Mouse (Mus musculus): ENCODE data around the gene Gatb. TPM values are rescaled to one million over a fixed set of nuclear protein-coding genes. Genes with fewer than 3 reads are reported as not detected.

Gatb gene
- polyA plus RNA-seq, 1 experiment, result 60.3 TPM

GRCm38 (mm10) chr3:85582726-85583125, 8.8 kb downstream of the Gatb start:
- H3K27ac ChIP-seq (replicated peaks; ENCODE audit: low read depth, low read length), result no peak overlapping the region

GRCm38 (mm10) chr3:85583194-85583593, 9.3 kb downstream of the Gatb start:
- Histone ChIP-seq H3K27ac (replicated peaks; ENCODE audit: low read depth, low read length) (no peak overlapping the region), H3K4me3 (ENCODE audit: insufficient read depth, low read depth, low read length) (no peak overlapping the region), H3K4me1 (ENCODE audit: control insufficient read depth, insufficient read depth, insufficient read length, low read length) (no peaks in the 10 kb centered on the region)

More at GRCm38 (mm10) chr3:85582726-85583125, 8.8 kb downstream of the Gatb start:
- Histone ChIP-seq H3K4me1 (ENCODE audit: control insufficient read depth, insufficient read depth, insufficient read length, low read length) (no peaks in the 10 kb centered on the region), H3K4me3 (ENCODE audit: insufficient read depth, low read depth, low read length) (no peak overlapping the region)

- Histone ChIP-seq H3K4me3 (ENCODE audit: insufficient read depth, low read depth, low read length) (no peak overlapping the region), H3K27ac (replicated peaks; ENCODE audit: low read depth, low read length) (no peak overlapping the region), H3K4me1 (ENCODE audit: control insufficient read depth, insufficient read depth, insufficient read length, low read length) (no peaks in the 10 kb centered on the region)
Observed at GRCm38 (mm10) chr3:85584966-85585365, 11.0 kb downstream of the Gatb start.

GRCm38 (mm10) chr3:85588701-85589100, 14.8 kb downstream of the Gatb start:
- H3K4me3 ChIP-seq (ENCODE audit: insufficient read depth, low read depth, low read length), result no peak overlapping the region
- no peaks in the 10 kb centered on the region for H3K4me1 ChIP-seq (ENCODE audit: control insufficient read depth, insufficient read depth, insufficient read length, low read length)
- no peak overlapping the region for H3K27ac ChIP-seq (replicated peaks; ENCODE audit: low read depth, low read length)

GRCm38 (mm10) chr3:85590090-85590754, 16.3 kb downstream of the Gatb start:
- no peak overlapping the region for H3K27ac ChIP-seq (replicated peaks; ENCODE audit: low read depth, low read length)
- H3K4me3 ChIP-seq (ENCODE audit: insufficient read depth, low read depth, low read length), result no peak overlapping the region
- no peaks in the 10 kb centered on the region for H3K4me1 ChIP-seq (ENCODE audit: control insufficient read depth, insufficient read depth, insufficient read length, low read length)

- H3K27ac ChIP-seq (replicated peaks; ENCODE audit: low read depth, low read length), result no peak overlapping the region
- no peaks in the 10 kb centered on the region for H3K4me1 ChIP-seq (ENCODE audit: control insufficient read depth, insufficient read depth, insufficient read length, low read length)
Observed at GRCm38 (mm10) chr3:85592067-85592466, 18.1 kb downstream of the Gatb start.

GRCm38 (mm10) chr3:85592640-85593252, 18.8 kb downstream of the Gatb start:
- Histone ChIP-seq H3K4me3 (ENCODE audit: insufficient read depth, low read depth, low read length) (no peak overlapping the region), H3K4me1 (ENCODE audit: control insufficient read depth, insufficient read depth, insufficient read length, low read length) (no peaks in the 10 kb centered on the region), H3K27ac (replicated peaks; ENCODE audit: low read depth, low read length) (no peak overlapping the region)

More at GRCm38 (mm10) chr3:85592067-85592466, 18.1 kb downstream of the Gatb start:
- H3K4me3 ChIP-seq (ENCODE audit: insufficient read depth, low read depth, low read length), result no peak overlapping the region

GRCm38 (mm10) chr3:85594452-85594851, 20.5 kb downstream of the Gatb start:
- no peak overlapping the region for H3K27ac ChIP-seq (replicated peaks; ENCODE audit: low read depth, low read length)
- H3K4me1 ChIP-seq (ENCODE audit: control insufficient read depth, insufficient read depth, insufficient read length, low read length), result no peaks in the 10 kb centered on the region

GRCm38 (mm10) chr3:85599526-85599925, 25.6 kb downstream of the Gatb start:
- H3K4me1 ChIP-seq (ENCODE audit: control insufficient read depth, insufficient read depth, insufficient read length, low read length), result no peaks in the 10 kb centered on the region
- no peak overlapping the region for H3K27ac ChIP-seq (replicated peaks; ENCODE audit: low read depth, low read length)
- H3K4me3 ChIP-seq (ENCODE audit: insufficient read depth, low read depth, low read length), result no peak overlapping the region

More at GRCm38 (mm10) chr3:85594452-85594851, 20.5 kb downstream of the Gatb start:
- H3K4me3 ChIP-seq (ENCODE audit: insufficient read depth, low read depth, low read length), result no peak overlapping the region

GRCm38 (mm10) chr3:85601841-85602305, 28.0 kb downstream of the Gatb start:
- H3K4me3 ChIP-seq (ENCODE audit: insufficient read depth, low read depth, low read length), result no peak overlapping the region
- H3K27ac ChIP-seq (replicated peaks; ENCODE audit: low read depth, low read length), result no peak overlapping the region
- H3K4me1 ChIP-seq (ENCODE audit: control insufficient read depth, insufficient read depth, insufficient read length, low read length), result no peaks in the 10 kb centered on the region

GRCm38 (mm10) chr3:85603811-85604210, 29.9 kb downstream of the Gatb start:
- H3K4me3 ChIP-seq (ENCODE audit: insufficient read depth, low read depth, low read length), result no peak overlapping the region

GRCm38 (mm10) chr3:85606912-85607311, 33.0 kb downstream of the Gatb start:
- Histone ChIP-seq H3K4me3 (ENCODE audit: insufficient read depth, low read depth, low read length) (no peak overlapping the region), H3K4me1 (ENCODE audit: control insufficient read depth, insufficient read depth, insufficient read length, low read length) (no peaks in the 10 kb centered on the region), H3K27ac (replicated peaks; ENCODE audit: low read depth, low read length) (no peak overlapping the region)

More at GRCm38 (mm10) chr3:85603811-85604210, 29.9 kb downstream of the Gatb start:
- Histone ChIP-seq H3K4me1 (ENCODE audit: control insufficient read depth, insufficient read depth, insufficient read length, low read length) (no peaks in the 10 kb centered on the region), H3K27ac (replicated peaks; ENCODE audit: low read depth, low read length) (no peak overlapping the region)

GRCm38 (mm10) chr3:85607753-85608152, 33.8 kb downstream of the Gatb start:
- no peaks in the 10 kb centered on the region for H3K4me1 ChIP-seq (ENCODE audit: control insufficient read depth, insufficient read depth, insufficient read length, low read length)
- H3K27ac ChIP-seq (replicated peaks; ENCODE audit: low read depth, low read length), result no peak overlapping the region
- H3K4me3 ChIP-seq (ENCODE audit: insufficient read depth, low read depth, low read length), result no peak overlapping the region

- Histone ChIP-seq H3K4me1 (ENCODE audit: control insufficient read depth, insufficient read depth, insufficient read length, low read length) (no peaks in the 10 kb centered on the region), H3K4me3 (ENCODE audit: insufficient read depth, low read depth, low read length) (no peak overlapping the region), H3K27ac (replicated peaks; ENCODE audit: low read depth, low read length) (no peak overlapping the region)
Observed at GRCm38 (mm10) chr3:85616389-85616788, 42.5 kb downstream of the Gatb start.

- Histone ChIP-seq H3K4me1 (ENCODE audit: control insufficient read depth, insufficient read depth, insufficient read length, low read length) (no peaks in the 10 kb centered on the region), H3K4me3 (ENCODE audit: insufficient read depth, low read depth, low read length) (no peak overlapping the region), H3K27ac (replicated peaks; ENCODE audit: low read depth, low read length) (no peak overlapping the region)
Observed at GRCm38 (mm10) chr3:85618885-85619284, 45.0 kb downstream of the Gatb start.

- Histone ChIP-seq H3K4me1 (ENCODE audit: control insufficient read depth, insufficient read depth, insufficient read length, low read length) (no peaks in the 10 kb centered on the region), H3K27ac (replicated peaks; ENCODE audit: low read depth, low read length) (no peak overlapping the region), H3K4me3 (ENCODE audit: insufficient read depth, low read depth, low read length) (no peak overlapping the region)
Observed at GRCm38 (mm10) chr3:85619345-85619744, 45.4 kb downstream of the Gatb start.
